In genomic region chr4:149306712-149307595, GRCm38 (mm10) we compare ENCODE assay signal across 8 mouse cellular contexts. TPM values are rescaled to one million over a fixed set of nuclear protein-coding genes. Genes with fewer than 3 reads are reported as not detected.
DNase-seq lines count a peak whose midpoint lies in the region; ATAC-seq and TF ChIP-seq lines count a peak whose summit lies in the region.

No protein-coding gene starts in this region.

- WGBS in hindbrain, embryonic 10.5 days: under 1% methylated on average over 83 of the region's 83 CpGs
- under 1% methylated on average over 72 of the region's 83 CpGs for WGBS in lung, embryonic 14.5 days

- peak; percentile 19 for ATAC-seq in frontal cortex, adult (ENCODE audit: low TSS enrichment)
- ATAC-seq in lung, embryonic 14.5 days (ENCODE audit: insufficient read depth): peak; percentile 72

- H3K36me3 ChIP-seq in hindbrain, embryonic 10.5 days: no peaks in the 10 kb centered on the region
- no peaks in the 10 kb centered on the region for H3K36me3 ChIP-seq in lung, embryonic 14.5 days (ENCODE audit: insufficient read depth)

- H3K27me3 ChIP-seq in hindbrain, embryonic 10.5 days (ENCODE audit: insufficient read depth, poor library complexity, severe bottlenecking): no peaks in the 10 kb centered on the region
- H3K27me3 ChIP-seq in lung, embryonic 14.5 days (ENCODE audit: insufficient read depth, low read length): no peaks in the 10 kb centered on the region

- no peaks in the 10 kb centered on the region for H3K9me3 ChIP-seq in hindbrain, embryonic 10.5 days
- no peaks in the 10 kb centered on the region for H3K9me3 ChIP-seq in lung, embryonic 14.5 days (ENCODE audit: low read depth, low read length)

- peak; percentile 85 for DNase-seq in MN1 (ENCODE audit: low spot score)
- DNase-seq in cerebellum, adult 8-10 months: peak; percentile 90
- peak; percentile 73 for DNase-seq in hindbrain, embryonic 10.5 days (ENCODE audit: low spot score)
- DNase-seq in layer of hippocampus, adult 9-10 months (ENCODE audit: low spot score): peak; percentile 48
- DNase-seq in lung, embryonic 14.5 days: peak; percentile 82
- DNase-seq in ovary, postnatal 10 days (ENCODE audit: low spot score): peak; percentile 52
- DNase-seq in urinary bladder, postnatal 10 days (ENCODE audit: low spot score): peak; percentile 17

- H3K4me3 ChIP-seq in hindbrain, embryonic 10.5 days: peak overlapping the region; percentile 100
- H3K4me3 ChIP-seq in lung, embryonic 14.5 days (ENCODE audit: low read depth, low read length): peak overlapping the region; percentile 96

- peak overlapping the region; percentile 76 for H3K4me2 ChIP-seq in lung, embryonic 14.5 days

- TF ChIP-seq CTCF in lung, embryonic 14.5 days (IDR thresholded peaks at IDR 0.05; ENCODE audit: low read depth): no peak

- peak overlapping the region; percentile 99 for H3K27ac ChIP-seq in hindbrain, embryonic 10.5 days
- H3K27ac ChIP-seq in lung, embryonic 14.5 days (ENCODE audit: low read depth): peak overlapping the region; percentile 91

- peaks cover 53% of the 10 kb centered on the region for H3K4me1 ChIP-seq in hindbrain, embryonic 10.5 days (replicated peaks)
- H3K4me1 ChIP-seq in lung, embryonic 14.5 days (ENCODE audit: insufficient read depth): peaks cover 11% of the 10 kb centered on the region; the same call in 1 of the 2 replicates

- peak overlapping the region; percentile 92 for H3K9ac ChIP-seq in lung, embryonic 14.5 days

RNA-seq across cellular contexts. Expression of gene Kif1b, which starts 0.5 kb away (rescaled TPM):
- polyA plus RNA-seq in hindbrain, embryonic 10.5 days (2016; fragmentation: Nextera tagmentation; extraction: Ambion mirVana): 77.1 and 90.9 TPM in 2 replicates
- 38.9 and 39.7 TPM in 2 replicates for polyA plus RNA-seq in lung, embryonic 14.5 days (2014; fragmentation: Nextera tagmentation; extraction: Ambion mirVana)

Comparison
In these comparisons a context has a peak if more than half of its experiments do, and no peak if none do; other contexts are left out.
1. Peak in every context shown above with its lines: DNase-seq, ATAC-seq, H3K4me3 ChIP-seq and H3K27ac ChIP-seq.
2. DNase-seq: peak in every context shown above with its lines; median percentile 90 in cerebellum, adult 8-10 months; 85 in MN1; 82 in lung, embryonic 14.5 days; 73 in hindbrain, embryonic 10.5 days; 52 in ovary, postnatal 10 days; 48 in layer of hippocampus, adult 9-10 months; 17 in urinary bladder, postnatal 10 days.